Mouse (Mus musculus) megakaryocyte-erythroid progenitor cell, adult 5-6 weeks (primary cell): ENCODE results near the gene Scaf1. TPM values are rescaled to one million over a fixed set of nuclear protein-coding genes. Genes with fewer than 3 reads are reported as not detected.
A peak's percentile ranks its signal among the peaks of the same experiment; 100 is the strongest.

ENCODE experiments used
- ATAC-seq: replicated peaks from 2 replicates; pipeline ENCODE4 v1.8.0; 2016; ENCODE audit warnings: mild to moderate bottlenecking, inconsistent platforms; ENCODE audit not compliant: severe bottlenecking, poor library complexity, low FRiP score, low TSS enrichment
- total RNA-seq, 2 experiments: library from RNA; stranded (forward) in 1 of 2; stranded (reverse) in 1 of 2; fragments of 200-1000, 215-1000 nt in 1 of 2; fragments of >200 nt in 1 of 2; fragmentation: Nextera tagmentation in 1 of 2; gene quantifications; 2 replicates each; pipeline ENCODE4 v1.2.3; 2014 to 2017

The Scaf1 gene
- total RNA-seq, 2 experiments from 2014 or later: 7.2 to 46.3 TPM

- no peak for ATAC-seq
Measured at GRCm38 (mm10) chr7:44996672-44997071, 19.5 kb downstream of the Scaf1 start.

DNA sequence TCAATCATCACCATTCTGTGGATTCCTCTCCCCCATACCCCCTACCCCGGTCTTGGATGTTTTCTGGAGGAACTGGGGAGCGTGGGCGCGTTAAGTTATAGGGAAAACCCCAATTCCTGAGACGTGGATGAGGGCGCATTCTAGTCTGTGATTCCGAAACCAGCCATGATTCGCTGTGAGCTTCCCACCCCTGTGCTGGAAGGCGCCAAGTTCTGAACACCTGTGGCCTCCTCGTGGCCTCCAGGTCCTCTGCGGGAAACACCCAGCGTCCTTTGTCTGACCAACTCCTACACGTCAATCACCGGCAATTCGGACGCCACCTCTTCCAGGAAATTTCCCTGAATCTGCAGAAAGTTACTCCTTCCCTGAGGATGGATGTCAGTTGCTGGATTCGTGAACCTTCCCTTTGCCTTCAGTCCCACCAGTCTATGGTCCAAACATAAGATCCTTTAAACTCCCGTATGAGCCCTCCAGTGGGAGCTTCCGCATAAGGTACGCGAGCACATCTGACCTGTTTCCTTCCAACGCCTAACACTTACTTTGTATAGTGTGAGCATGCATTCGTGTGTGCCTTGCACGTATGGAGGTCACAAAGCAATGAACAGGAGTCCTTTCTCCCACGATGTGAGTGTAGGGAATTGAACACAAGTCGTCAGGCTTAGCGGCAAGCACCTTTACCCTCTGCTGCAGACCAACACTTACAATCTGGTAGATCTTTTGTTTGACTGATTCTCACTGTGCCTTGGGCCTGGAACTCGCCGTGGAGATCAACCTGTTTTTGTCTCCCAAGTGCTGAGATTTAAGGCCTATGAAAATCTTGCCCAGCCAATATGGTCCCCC is 29.1 kb downstream of the Scaf1 start:
- peak; percentile 22 for ATAC-seq

GRCm38 (mm10) chr7:44986192-44986878 is 29.8 kb downstream of the Scaf1 start, which contains the start of gene Prmt1:
Gene Prmt1, minus strand, starts transcription at chr7:44986568.
- peak; percentile 89 for ATAC-seq

- no peak for ATAC-seq
Measured at GRCm38 (mm10) chr7:44985595-44986191, 30.5 kb downstream of the Scaf1 start.

DNA sequence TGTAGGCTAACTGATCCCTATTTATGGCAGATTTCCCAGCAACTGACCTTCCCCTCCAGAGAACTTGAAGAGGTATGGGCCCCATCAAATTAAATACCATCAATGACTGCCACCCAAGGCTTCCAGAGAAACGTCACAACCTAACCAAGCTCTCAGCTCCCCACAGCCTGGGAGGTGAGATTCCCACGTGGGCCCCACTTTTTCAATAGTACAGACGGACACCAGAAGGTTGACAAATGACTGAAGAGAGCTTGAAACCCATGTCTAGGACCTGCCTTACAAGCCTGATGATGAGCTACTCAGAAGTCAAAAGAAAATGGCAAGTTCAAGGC is 31.4 kb downstream of the Scaf1 start:
- ATAC-seq: no peak

DNA sequence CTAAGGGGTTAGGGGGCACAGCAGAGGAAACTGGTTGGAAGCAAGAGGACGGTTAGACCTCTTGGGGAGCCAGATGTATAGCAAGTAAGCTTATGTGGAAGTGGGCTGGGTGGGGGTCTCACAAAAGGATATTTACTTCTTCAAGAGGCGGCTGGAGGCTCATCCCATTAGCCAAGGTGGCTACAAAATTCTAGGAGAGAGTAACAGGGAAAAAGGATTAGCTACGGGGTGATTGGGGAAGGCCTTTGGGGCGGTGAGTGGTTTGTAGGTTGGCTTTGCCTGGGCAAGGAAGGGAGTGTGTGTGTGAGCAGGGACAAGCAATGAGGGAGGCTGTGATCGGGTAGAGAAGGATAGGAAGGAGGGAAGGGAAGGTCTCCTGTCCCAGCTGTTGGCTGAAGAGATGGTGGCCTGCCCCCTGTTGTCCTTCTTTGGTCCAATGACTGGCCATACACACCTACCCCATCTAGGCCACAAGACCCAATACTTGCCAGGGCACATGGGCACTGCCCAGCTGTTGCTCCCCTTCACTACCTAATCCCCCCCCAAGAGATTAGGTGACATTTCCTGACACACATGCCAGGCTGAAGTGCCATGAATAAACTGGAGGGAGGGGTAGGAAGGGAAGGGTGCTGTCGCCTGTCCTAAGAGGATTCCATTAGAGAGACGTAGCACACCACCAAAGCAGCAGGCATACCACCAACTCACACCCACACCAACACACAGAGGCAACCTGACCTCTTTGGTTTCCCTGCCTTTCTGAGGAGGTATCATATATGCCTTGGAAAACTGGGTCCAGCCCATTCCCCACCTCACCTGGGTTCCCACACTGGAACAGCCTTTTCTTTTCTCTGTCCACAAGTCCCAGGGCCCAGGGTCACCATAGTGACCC is 32.0 kb downstream of the Scaf1 start:
- ATAC-seq: no peak

GRCm38 (mm10) chr7:44983085-44983484 is 33.1 kb downstream of the Scaf1 start:
- ATAC-seq: 0 out of 2 replicates have a peak, but pooled peaks have one; percentile 28

GRCm38 (mm10) chr7:44981539-44981938 is 34.6 kb downstream of the Scaf1 start:
- no peak for ATAC-seq

- no peak for ATAC-seq
Measured at GRCm38 (mm10) chr7:44978300-44978699, 37.9 kb downstream of the Scaf1 start.

DNA sequence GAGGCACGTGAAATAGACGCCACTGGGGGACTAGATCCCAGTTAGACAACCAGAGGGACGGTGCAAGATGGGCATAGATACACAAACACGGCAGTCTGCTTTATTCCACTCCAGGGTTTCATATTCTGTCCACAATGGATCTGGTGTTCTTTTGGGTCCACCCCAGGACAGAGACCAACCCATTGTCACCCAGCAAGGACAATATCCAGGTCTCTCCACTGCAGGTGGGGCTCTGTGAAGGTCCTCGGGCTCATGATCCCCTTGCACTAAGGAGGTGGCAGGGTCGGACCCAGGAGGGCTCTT is 41.1 kb downstream of the Scaf1 start:
- no peak for ATAC-seq

GRCm38 (mm10) chr7:44974383-44975116 is 41.6 kb downstream of the Scaf1 start, which contains the start of gene Cpt1c:
Gene Cpt1c, minus strand, starts transcription at chr7:44974851.
- ATAC-seq: peak; percentile 72

GRCm38 (mm10) chr7:44973415-44974130 is 42.6 kb downstream of the Scaf1 start:
- ATAC-seq: no peak

GRCm38 (mm10) chr7:44971142-44971541 is 45.0 kb downstream of the Scaf1 start:
- ATAC-seq: no peak

GRCm38 (mm10) chr7:44970231-44970691 is 45.9 kb downstream of the Scaf1 start:
- ATAC-seq: peak; percentile 62

GRCm38 (mm10) chr7:44966638-44967037 is 49.5 kb downstream of the Scaf1 start:
- no peak for ATAC-seq

GRCm38 (mm10) chr7:44965975-44966374 is 50.2 kb downstream of the Scaf1 start:
- ATAC-seq: no peak

GRCm38 (mm10) chr7:44964990-44965389 is 51.2 kb downstream of the Scaf1 start:
- no peak for ATAC-seq

- no peak for ATAC-seq
Measured at GRCm38 (mm10) chr7:44962831-44963230, 53.3 kb downstream of the Scaf1 start.
